Mouse (Mus musculus): ENCODE measurements around the gene Six5.

- TF ChIP-seq GATA1 (IDR thresholded peaks at IDR 0.05; ENCODE audit: low read length) (no peak), TAL1 (IDR thresholded peaks at IDR 0.05; ENCODE audit: low read length) (no peak)
Measured at GRCm38 (mm10) chr7:19097863-19098262, 3.5 kb downstream of the Six5 start.
